Mouse (Mus musculus) B cell, adult 2 months (primary cell): Measurements from ENCODE around the gene Ppib.

Experiments used
- DNase-seq, 2 experiments: peaks; one replicate each; pipeline ENCODE4 v3.0.0; 2022

The Ppib gene

GRCm38 (mm10) chr9:66078493-66078892 is 18.5 kb downstream of the Ppib start:
- no peak for DNase-seq

GRCm38 (mm10) chr9:66080804-66081459 is 20.9 kb downstream of the Ppib start:
- no peak for DNase-seq

GRCm38 (mm10) chr9:66081999-66082398 is 22.0 kb downstream of the Ppib start:
- DNase-seq, result no peak

DNA sequence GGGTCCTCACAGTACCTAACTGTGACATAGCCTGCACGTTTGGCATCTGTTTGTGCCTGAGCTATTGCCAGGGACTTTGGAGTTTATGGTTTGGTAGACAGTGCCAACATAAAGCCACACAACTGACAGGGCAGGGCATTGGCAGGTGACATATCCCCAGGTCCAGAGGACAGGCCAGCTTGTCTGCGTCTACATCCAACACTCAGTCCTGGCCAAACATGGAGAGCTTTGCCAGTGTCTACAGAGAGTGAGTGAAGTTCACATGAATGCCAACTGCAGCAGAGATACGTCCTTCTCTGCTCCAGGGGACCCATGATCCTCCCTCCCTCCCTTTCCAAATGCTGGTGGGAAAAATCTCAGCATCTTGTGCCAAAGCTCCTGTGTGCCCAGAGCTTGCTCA is 24.1 kb downstream of the Ppib start:
- no peak for DNase-seq

DNA sequence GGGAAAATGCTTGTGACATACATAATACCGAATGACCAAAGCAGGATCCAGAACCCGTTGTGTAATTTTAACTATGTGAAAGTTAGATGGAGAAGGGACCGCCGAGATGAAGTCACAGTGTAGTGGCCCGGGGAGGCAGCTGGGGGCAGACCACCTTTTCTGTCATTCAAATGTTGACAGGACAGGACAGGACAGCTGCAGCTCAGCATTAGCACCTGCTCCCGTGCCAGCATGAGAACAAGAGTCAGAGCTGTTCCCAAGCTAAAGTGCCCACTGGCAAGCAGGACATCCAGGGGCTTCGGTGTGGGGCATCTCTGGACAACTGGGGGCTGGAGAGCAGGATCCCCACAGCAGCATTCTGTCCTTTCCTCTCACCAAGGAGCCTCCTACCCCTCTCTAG is 27.0 kb downstream of the Ppib start:
- DNase-seq, result no peak

DNA sequence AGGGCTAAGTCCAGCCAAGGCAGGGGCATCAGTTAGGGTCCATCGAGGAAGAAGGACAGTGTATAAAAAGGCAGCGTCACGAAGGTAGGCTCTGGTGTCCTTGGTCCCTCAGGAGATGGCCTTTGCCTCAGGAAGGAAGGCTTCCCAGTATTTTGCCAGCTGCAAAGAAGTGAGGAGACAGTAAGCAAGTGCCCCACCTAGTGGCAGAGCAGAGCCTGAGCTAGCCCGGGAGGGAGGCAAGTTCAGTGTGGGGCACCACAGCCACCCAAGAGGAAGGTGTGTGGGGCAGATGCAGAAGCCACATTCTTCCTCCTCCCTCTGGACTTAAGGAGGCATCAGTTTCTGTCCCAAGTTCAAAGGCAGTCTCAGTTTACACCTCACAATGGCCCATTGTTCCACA is 28.4 kb downstream of the Ppib start:
- DNase-seq, result peak; percentile 38 to 39

GRCm38 (mm10) chr9:66090593-66091244 is 30.7 kb downstream of the Ppib start:
- no peak for DNase-seq

DNA sequence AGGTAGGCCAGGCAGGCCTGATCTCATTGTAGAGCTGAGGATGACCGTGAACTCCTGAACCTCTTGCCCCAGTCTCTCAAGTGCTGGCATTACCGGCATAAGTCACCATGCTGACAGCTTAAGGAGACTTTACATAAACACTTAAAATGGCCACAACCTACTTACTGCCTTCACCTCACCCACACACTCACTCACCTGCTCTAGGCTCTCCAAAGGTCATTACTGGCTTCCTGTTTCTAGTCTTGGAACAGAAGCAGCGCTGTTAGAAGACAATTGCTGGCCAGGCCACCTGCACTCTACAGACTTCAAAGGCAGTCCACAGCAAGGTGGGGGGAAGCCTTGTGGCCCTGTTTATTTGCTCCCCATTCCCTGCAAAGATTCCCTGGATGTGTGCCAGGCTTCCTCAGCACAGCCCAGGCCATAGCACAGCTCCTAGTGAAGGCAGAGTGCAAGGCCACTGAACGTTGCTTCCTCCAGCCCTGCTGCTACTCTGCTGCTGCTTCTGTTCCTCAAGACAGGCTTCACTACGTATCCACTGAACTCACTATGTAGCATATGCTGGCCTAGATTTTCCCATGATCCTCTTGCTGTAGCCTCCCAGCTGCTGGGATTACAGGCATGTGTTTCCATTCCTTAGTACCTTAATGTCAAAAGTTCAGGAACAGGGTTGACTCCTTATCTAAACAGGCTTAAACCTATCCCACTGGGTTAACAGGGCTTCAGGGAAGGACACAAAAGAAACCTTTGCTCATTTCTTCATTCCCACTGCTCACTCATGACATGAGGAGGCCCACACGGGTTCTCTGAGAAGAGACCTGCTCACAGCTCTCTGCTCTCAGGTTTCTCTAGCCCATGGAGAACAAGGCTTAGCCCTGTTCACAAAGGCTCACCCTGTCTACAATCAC is 31.6 kb downstream of the Ppib start:
- DNase-seq, result no peak

- no peak for DNase-seq
Observed at GRCm38 (mm10) chr9:66092664-66093063, 32.6 kb downstream of the Ppib start.

DNA sequence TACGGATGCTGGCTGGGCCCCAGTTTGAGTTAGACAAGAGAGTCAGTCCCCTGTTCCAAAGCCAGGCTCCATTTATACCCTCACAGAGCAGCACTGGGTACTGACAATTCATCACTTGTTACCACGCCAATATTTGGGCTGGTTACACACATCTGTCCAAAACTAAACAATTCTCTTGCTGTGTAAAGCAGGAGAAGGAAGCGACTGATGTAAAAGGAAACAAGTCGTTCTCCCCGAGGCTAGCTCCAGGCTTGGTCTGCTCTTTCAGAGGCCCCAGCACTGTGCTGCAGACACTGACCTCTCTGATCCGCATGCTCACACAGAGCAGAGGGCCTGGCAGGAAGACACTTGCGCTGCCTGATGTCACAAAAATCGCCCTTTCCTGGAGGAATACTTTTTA is 41.6 kb downstream of the Ppib start:
- DNase-seq, result no peak

DNA sequence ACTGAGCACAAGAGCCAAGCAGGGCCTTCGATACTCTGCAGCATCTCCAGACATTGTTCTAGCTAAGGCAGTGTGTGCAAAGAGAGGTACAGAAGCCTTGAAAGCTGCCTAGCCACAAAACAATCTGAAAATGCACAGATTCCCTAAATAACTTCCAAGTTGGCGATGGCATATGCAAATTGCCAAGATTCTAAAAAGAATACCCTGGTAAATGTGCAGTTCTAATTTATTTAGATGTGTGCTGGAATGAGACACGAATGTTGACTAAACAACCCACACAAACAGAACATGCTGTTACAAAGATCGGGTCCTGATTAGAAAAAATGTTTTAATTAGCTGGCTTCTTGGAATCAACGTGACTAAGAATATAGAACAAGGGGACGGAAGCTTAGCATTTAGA is 42.6 kb downstream of the Ppib start:
- DNase-seq, result no peak

- no peak for DNase-seq
Observed at GRCm38 (mm10) chr9:66104601-66105000, 44.6 kb downstream of the Ppib start.

- no peak for DNase-seq
Observed at GRCm38 (mm10) chr9:66105168-66105567, 45.1 kb downstream of the Ppib start.

- DNase-seq, result no peak
Observed at GRCm38 (mm10) chr9:66109574-66109973, 49.6 kb downstream of the Ppib start.

- DNase-seq, result no peak
Observed at GRCm38 (mm10) chr9:66110126-66110525, 50.1 kb downstream of the Ppib start.

- no peak for DNase-seq
Observed at GRCm38 (mm10) chr9:66110611-66111379, 50.8 kb downstream of the Ppib start.

DNA sequence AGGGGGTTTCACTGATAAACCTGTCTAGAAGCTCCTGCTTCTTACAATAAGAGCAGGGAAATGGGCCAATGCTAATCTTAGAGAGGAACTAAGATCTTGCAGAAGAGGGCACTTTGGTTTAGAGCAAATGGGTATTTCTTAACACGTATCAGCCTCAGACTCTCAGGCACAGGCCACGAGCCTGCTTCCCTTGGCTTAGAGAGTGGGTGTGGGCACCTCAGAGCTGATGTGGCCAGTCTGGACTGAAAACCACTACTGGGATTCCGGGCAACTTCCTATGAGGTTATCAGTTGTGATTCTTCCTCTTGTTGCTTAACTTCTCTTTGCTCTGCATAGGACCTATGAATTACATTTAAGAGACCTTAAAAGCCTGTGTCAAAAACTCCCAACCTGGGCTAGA is 54.3 kb downstream of the Ppib start:
- no peak for DNase-seq
